Comparison of ENCODE assay signal across 25 mouse cellular contexts in genomic region chr17:80799061-80799460, GRCm38 (mm10).
A peak's percentile ranks its signal among the peaks of the same experiment; 100 is the strongest.
DNase-seq lines count a peak whose midpoint lies in the region; ATAC-seq lines count a peak whose summit lies in the region.
"Had no signal": no experiment of that assay in that cellular context is flagged by ENCODE, and none has a peak within 500 bp of the region (broad histone marks: within the 10 kb centered on the region; RNA-seq: fewer than 3 reads in every experiment).

No protein-coding gene starts in this region.

- H3K36me3 ChIP-seq in heart, embryonic 16.5 days (ENCODE audit: control insufficient read depth, insufficient read depth) = no peaks in the 10 kb centered on the region
- no peaks in the 10 kb centered on the region for H3K36me3 ChIP-seq in midbrain, embryonic 11.5 days (ENCODE audit: control insufficient read depth, insufficient read depth, low read length)
- H3K36me3 ChIP-seq in midbrain, embryonic 10.5 days = no peaks in the 10 kb centered on the region
- H3K36me3 ChIP-seq in limb, embryonic 10.5 days = no peaks in the 10 kb centered on the region
- H3K36me3 ChIP-seq: embryonic facial prominence, embryonic 12.5 days; embryonic facial prominence, embryonic 15.5 days; forebrain, embryonic 12.5 days; forebrain, embryonic 15.5 days; heart, embryonic 13.5 days; hindbrain, embryonic 10.5 days; hindbrain, embryonic 13.5 days; intestine, embryonic 15.5 days had no signal

- H3K27me3 ChIP-seq in heart, embryonic 16.5 days (ENCODE audit: control insufficient read depth, insufficient read depth, low read length) = no peaks in the 10 kb centered on the region
- no peaks in the 10 kb centered on the region for H3K27me3 ChIP-seq in midbrain, embryonic 11.5 days (ENCODE audit: control insufficient read depth, insufficient read depth, low read length)
- no peaks in the 10 kb centered on the region for H3K27me3 ChIP-seq in midbrain, embryonic 10.5 days (ENCODE audit: low read depth, poor library complexity, severe bottlenecking)
- H3K27me3 ChIP-seq in limb, embryonic 10.5 days (ENCODE audit: low read depth, poor library complexity, severe bottlenecking) = no peaks in the 10 kb centered on the region
- H3K27me3 ChIP-seq: embryonic facial prominence, embryonic 12.5 days; embryonic facial prominence, embryonic 15.5 days; forebrain, embryonic 12.5 days; forebrain, embryonic 15.5 days; heart, embryonic 13.5 days; hindbrain, embryonic 13.5 days; intestine, embryonic 15.5 days had no signal

- intact Hi-C loops in heart, postnatal 25 days (cut with DNase I) = no loop called here
- intact Hi-C loops in gastrocnemius, postnatal 36 days (cut with DNase I) = loop anchor here (5.0 kb wide), 1 partner anchor 72 kb away; the partner anchor contains the start of gene Map4k3

- WGBS in heart, embryonic 16.5 days = 87% methylated on average over 6 of the region's 6 CpGs
- WGBS in midbrain, embryonic 11.5 days = 88% methylated on average over 6 of the region's 6 CpGs
- WGBS in midbrain, embryonic 10.5 days = 93% methylated on average over 6 of the region's 6 CpGs
- 93% methylated on average over 6 of the region's 6 CpGs for whole genome bisulfite sequencing in limb, embryonic 10.5 days

- DNase-seq in heart, postnatal 25 days (ENCODE audit: low spot score) = no peak
- DNase-seq in midbrain, embryonic 11.5 days (ENCODE audit: low spot score, missing footprints) = peak; percentile 61
- DNase-seq in midbrain, embryonic 10.5 days (ENCODE audit: low spot score) = no peak
- DNase-seq in limb, embryonic 10.5 days (ENCODE audit: low spot score) = no peak
- no peak for DNase-seq in gastrocnemius, postnatal 36 days
- DNase-seq: adrenal gland, adult 2 months; adrenal gland, postnatal 14 days; cerebellum, adult 18-20 months; cerebellum, adult 9-10 months; cerebellum, postnatal 25 days; gastrocnemius, postnatal 25 days; heart, postnatal 36 days; kidney, adult 11 months had no signal

- H3K27ac ChIP-seq in heart, embryonic 16.5 days (ENCODE audit: low read length) = peak overlapping the region; percentile 62; the same call in 1 of the 2 replicates
- no peak overlapping the region for H3K27ac ChIP-seq in midbrain, embryonic 11.5 days (ENCODE audit: low read depth, low read length)
- H3K27ac ChIP-seq in midbrain, embryonic 10.5 days (replicated peaks) = no peak overlapping the region
- peak overlapping the region; percentile 23; the same call in 1 of the 2 replicates for H3K27ac ChIP-seq in limb, embryonic 10.5 days
- H3K27ac ChIP-seq: embryonic facial prominence, embryonic 12.5 days; embryonic facial prominence, embryonic 15.5 days; forebrain, embryonic 12.5 days; forebrain, embryonic 15.5 days; hindbrain, embryonic 10.5 days; hindbrain, embryonic 13.5 days; intestine, embryonic 15.5 days had no signal

- H3K4me3 ChIP-seq in heart, embryonic 16.5 days (ENCODE audit: low read length) = no peak overlapping the region
- no peak overlapping the region for H3K4me3 ChIP-seq in midbrain, embryonic 11.5 days (ENCODE audit: low read depth, low read length)
- H3K4me3 ChIP-seq in midbrain, embryonic 10.5 days = no peak overlapping the region
- H3K4me3 ChIP-seq in limb, embryonic 10.5 days = no peak overlapping the region
- H3K4me3 ChIP-seq: embryonic facial prominence, embryonic 12.5 days; embryonic facial prominence, embryonic 15.5 days; erythroblast, embryonic 14.5 days; forebrain, embryonic 12.5 days; forebrain, embryonic 15.5 days; heart, embryonic 13.5 days; hindbrain, embryonic 10.5 days; hindbrain, embryonic 13.5 days; intestine, embryonic 15.5 days had no signal

- peaks cover 30% of the 10 kb centered on the region for H3K4me1 ChIP-seq in heart, embryonic 16.5 days (ENCODE audit: control insufficient read depth, insufficient read depth, low read length)
- H3K4me1 ChIP-seq in midbrain, embryonic 11.5 days (ENCODE audit: control insufficient read depth, insufficient read depth, low read length) = no peaks in the 10 kb centered on the region
- peaks cover 12% of the 10 kb centered on the region for H3K4me1 ChIP-seq in midbrain, embryonic 10.5 days
- peaks cover 27% of the 10 kb centered on the region for H3K4me1 ChIP-seq in limb, embryonic 10.5 days

- 0 out of 2 replicates have a peak, but pooled peaks cover 3% of the 10 kb centered on the region for H3K9me3 ChIP-seq in heart, embryonic 16.5 days (replicated peaks; ENCODE audit: control insufficient read depth, low read length)
- no peaks in the 10 kb centered on the region for H3K9me3 ChIP-seq in midbrain, embryonic 11.5 days (ENCODE audit: control insufficient read depth, low read length)
- H3K9me3 ChIP-seq in midbrain, embryonic 10.5 days (replicated peaks) = no peaks in the 10 kb centered on the region
- H3K9me3 ChIP-seq in limb, embryonic 10.5 days (replicated peaks) = no peaks in the 10 kb centered on the region
- H3K9me3 ChIP-seq: embryonic facial prominence, embryonic 12.5 days; embryonic facial prominence, embryonic 15.5 days; forebrain, embryonic 12.5 days; forebrain, embryonic 15.5 days; heart, embryonic 13.5 days; hindbrain, embryonic 10.5 days; hindbrain, embryonic 13.5 days; intestine, embryonic 15.5 days had no signal

- no peak overlapping the region for H3K4me2 ChIP-seq in heart, embryonic 16.5 days (ENCODE audit: low read depth, low read length)
- H3K4me2 ChIP-seq in midbrain, embryonic 11.5 days = no peak overlapping the region
- H3K4me2 ChIP-seq: embryonic facial prominence, embryonic 12.5 days; embryonic facial prominence, embryonic 15.5 days; forebrain, embryonic 12.5 days; forebrain, embryonic 15.5 days; heart, embryonic 13.5 days; hindbrain, embryonic 13.5 days; intestine, embryonic 15.5 days had no signal

- no peak for ATAC-seq in heart, embryonic 16.5 days (replicated peaks; ENCODE audit: extremely low read depth, insufficient read depth, low FRiP score)
- ATAC-seq in midbrain, embryonic 11.5 days (ENCODE audit: low FRiP score) = no peak
- ATAC-seq: CD4-positive, CD25-positive, alpha-beta regulatory T cell, adult 4 months; forebrain, embryonic 15.5 days; hindbrain, embryonic 16.5 days; intestine, embryonic 15.5 days had no signal

- H3K9ac ChIP-seq in heart, embryonic 16.5 days (ENCODE audit: low read length) = no peak overlapping the region
- H3K9ac ChIP-seq in midbrain, embryonic 11.5 days (ENCODE audit: low read length) = no peak overlapping the region
- H3K9ac ChIP-seq: embryonic facial prominence, embryonic 12.5 days; embryonic facial prominence, embryonic 15.5 days; forebrain, embryonic 12.5 days; forebrain, embryonic 15.5 days; heart, embryonic 13.5 days; hindbrain, embryonic 13.5 days; intestine, embryonic 15.5 days had no signal

Comparison
In these comparisons a context has a peak if more than half of its experiments do, and no peak if none do; other contexts are left out.
1. H3K27ac ChIP-seq: peak in heart, embryonic 16.5 days (single experiment) and limb, embryonic 10.5 days (single experiment); none in midbrain, embryonic 11.5 days (single experiment) and midbrain, embryonic 10.5 days (single experiment).